Mouse (Mus musculus): ENCODE measurements at regions not wholly inside any gene's neighbourhood (a gene's known extent, or its start where the extent isn't known, plus 50 kb on each side); places are given as distances from the start of the nearest gene placed in this dataset.
A peak's percentile ranks its signal among the peaks of the same experiment; 100 is the strongest.

- Histone ChIP-seq H3K4me3 (ENCODE audit: control insufficient read depth, low read depth, low read length) (no peak overlapping the region), H3K27ac (ENCODE audit: control insufficient read depth, insufficient read depth, low read depth, low read length) (no peak overlapping the region), H3K27me3 (ENCODE audit: control insufficient read depth, insufficient read depth, low read length) (no peaks in the 10 kb centered on the region), H3K4me1 (ENCODE audit: control insufficient read depth, insufficient read depth, low read length) (no peaks in the 10 kb centered on the region), H3K36me3 (ENCODE audit: control insufficient read depth, insufficient read depth, low read length) (no peaks in the 10 kb centered on the region)
- TF ChIP-seq CTCF (IDR thresholded peaks at IDR 0.05; ENCODE audit: control insufficient read depth, insufficient read depth, insufficient replicate concordance, low read depth, low read length), result no peak
- no peak for TF ChIP-seq POLR2A (IDR thresholded peaks at IDR 0.05; ENCODE audit: control insufficient read depth, low read depth, low read length)
Measured at GRCm38 (mm10) chr11:56335937-56336336, 295.1 kb upstream of the Nmur2 start.

- Histone ChIP-seq H3K36me3 (ENCODE audit: control insufficient read depth, insufficient read depth, low read length) (no peaks in the 10 kb centered on the region), H3K4me1 (ENCODE audit: control insufficient read depth, insufficient read depth, low read length) (no peaks in the 10 kb centered on the region), H3K27ac (ENCODE audit: control insufficient read depth, insufficient read depth, low read depth, low read length) (no peak overlapping the region), H3K4me3 (ENCODE audit: control insufficient read depth, low read depth, low read length) (no peak overlapping the region), H3K27me3 (ENCODE audit: control insufficient read depth, insufficient read depth, low read length) (no peaks in the 10 kb centered on the region)
- TF ChIP-seq POLR2A (IDR thresholded peaks at IDR 0.05; ENCODE audit: control insufficient read depth, low read depth, low read length) (no peak), CTCF (IDR thresholded peaks at IDR 0.05; ENCODE audit: control insufficient read depth, insufficient read depth, insufficient replicate concordance, low read depth, low read length) (no peak)
Measured at GRCm38 (mm10) chr11:56320293-56320692, 279.5 kb upstream of the Nmur2 start.

- H3K4me3 ChIP-seq (ENCODE audit: control insufficient read depth, low read depth, low read length), result no peak overlapping the region
- H3K4me1 ChIP-seq (ENCODE audit: control insufficient read depth, insufficient read depth, low read length), result no peaks in the 10 kb centered on the region
- no peaks in the 10 kb centered on the region for H3K27me3 ChIP-seq (ENCODE audit: control insufficient read depth, insufficient read depth, low read length)
- TF ChIP-seq CTCF (IDR thresholded peaks at IDR 0.05; ENCODE audit: control insufficient read depth, insufficient read depth, insufficient replicate concordance, low read depth, low read length) (no peak), POLR2A (IDR thresholded peaks at IDR 0.05; ENCODE audit: control insufficient read depth, low read depth, low read length) (no peak)
- H3K27ac ChIP-seq (ENCODE audit: control insufficient read depth, insufficient read depth, low read depth, low read length), result no peak overlapping the region
- H3K36me3 ChIP-seq (ENCODE audit: control insufficient read depth, insufficient read depth, low read length), result no peaks in the 10 kb centered on the region
Measured at GRCm38 (mm10) chr11:56315221-56315987, 274.6 kb upstream of the Nmur2 start.

- no peak for TF ChIP-seq CTCF (IDR thresholded peaks at IDR 0.05; ENCODE audit: control insufficient read depth, insufficient read depth, insufficient replicate concordance, low read depth, low read length)
- no peak for TF ChIP-seq POLR2A (IDR thresholded peaks at IDR 0.05; ENCODE audit: control insufficient read depth, low read depth, low read length)
- Histone ChIP-seq H3K36me3 (ENCODE audit: control insufficient read depth, insufficient read depth, low read length) (no peaks in the 10 kb centered on the region), H3K4me3 (ENCODE audit: control insufficient read depth, low read depth, low read length) (no peak overlapping the region), H3K27ac (ENCODE audit: control insufficient read depth, insufficient read depth, low read depth, low read length) (no peak overlapping the region), H3K27me3 (ENCODE audit: control insufficient read depth, insufficient read depth, low read length) (no peaks in the 10 kb centered on the region), H3K4me1 (ENCODE audit: control insufficient read depth, insufficient read depth, low read length) (no peaks in the 10 kb centered on the region)
Measured at GRCm38 (mm10) chr11:56309549-56309948, 268.7 kb upstream of the Nmur2 start.

- Histone ChIP-seq H3K27me3 (ENCODE audit: control insufficient read depth, insufficient read depth, low read length) (no peaks in the 10 kb centered on the region), H3K4me1 (ENCODE audit: control insufficient read depth, insufficient read depth, low read length) (no peaks in the 10 kb centered on the region), H3K27ac (ENCODE audit: control insufficient read depth, insufficient read depth, low read depth, low read length) (no peak overlapping the region), H3K36me3 (ENCODE audit: control insufficient read depth, insufficient read depth, low read length) (no peaks in the 10 kb centered on the region), H3K4me3 (ENCODE audit: control insufficient read depth, low read depth, low read length) (no peak overlapping the region)
- TF ChIP-seq POLR2A (IDR thresholded peaks at IDR 0.05; ENCODE audit: control insufficient read depth, low read depth, low read length) (no peak), CTCF (IDR thresholded peaks at IDR 0.05; ENCODE audit: control insufficient read depth, insufficient read depth, insufficient replicate concordance, low read depth, low read length) (no peak)
Measured at GRCm38 (mm10) chr11:56308383-56309105, 267.7 kb upstream of the Nmur2 start.

- H3K27ac ChIP-seq (ENCODE audit: control insufficient read depth, insufficient read depth, low read depth, low read length), result no peak overlapping the region
- no peak overlapping the region for H3K4me3 ChIP-seq (ENCODE audit: control insufficient read depth, low read depth, low read length)
- no peaks in the 10 kb centered on the region for H3K27me3 ChIP-seq (ENCODE audit: control insufficient read depth, insufficient read depth, low read length)
- no peaks in the 10 kb centered on the region for H3K4me1 ChIP-seq (ENCODE audit: control insufficient read depth, insufficient read depth, low read length)
- TF ChIP-seq CTCF (IDR thresholded peaks at IDR 0.05; ENCODE audit: control insufficient read depth, insufficient read depth, insufficient replicate concordance, low read depth, low read length) (peak; percentile 9; the same call in 1 of the 2 replicates), POLR2A (IDR thresholded peaks at IDR 0.05; ENCODE audit: control insufficient read depth, low read depth, low read length) (no peak)
- no peaks in the 10 kb centered on the region for H3K36me3 ChIP-seq (ENCODE audit: control insufficient read depth, insufficient read depth, low read length)
Measured at GRCm38 (mm10) chr11:56307051-56307450, 266.2 kb upstream of the Nmur2 start.

Measured in testis, adult 2 months (tissue).